Mouse (Mus musculus) c-Kit-positive CD71-positive TER-119-negative erythroid progenitor cells, embryonic 14.5 days (primary cell): ENCODE results near the gene Zc3h10.
A peak's percentile ranks its signal among the peaks of the same experiment; 100 is the strongest.
"Not testable (repeated sequence)": the region's sequence is repeated elsewhere in the genome, so short reads cannot be mapped to it uniquely, and the experiment has no call there.

ENCODE experiments used
- DNase-seq: peaks from one replicate; pipeline ENCODE4 v3.0.0-alpha.2; 2013; ENCODE audit warnings: low read depth

Zc3h10 gene

DNA sequence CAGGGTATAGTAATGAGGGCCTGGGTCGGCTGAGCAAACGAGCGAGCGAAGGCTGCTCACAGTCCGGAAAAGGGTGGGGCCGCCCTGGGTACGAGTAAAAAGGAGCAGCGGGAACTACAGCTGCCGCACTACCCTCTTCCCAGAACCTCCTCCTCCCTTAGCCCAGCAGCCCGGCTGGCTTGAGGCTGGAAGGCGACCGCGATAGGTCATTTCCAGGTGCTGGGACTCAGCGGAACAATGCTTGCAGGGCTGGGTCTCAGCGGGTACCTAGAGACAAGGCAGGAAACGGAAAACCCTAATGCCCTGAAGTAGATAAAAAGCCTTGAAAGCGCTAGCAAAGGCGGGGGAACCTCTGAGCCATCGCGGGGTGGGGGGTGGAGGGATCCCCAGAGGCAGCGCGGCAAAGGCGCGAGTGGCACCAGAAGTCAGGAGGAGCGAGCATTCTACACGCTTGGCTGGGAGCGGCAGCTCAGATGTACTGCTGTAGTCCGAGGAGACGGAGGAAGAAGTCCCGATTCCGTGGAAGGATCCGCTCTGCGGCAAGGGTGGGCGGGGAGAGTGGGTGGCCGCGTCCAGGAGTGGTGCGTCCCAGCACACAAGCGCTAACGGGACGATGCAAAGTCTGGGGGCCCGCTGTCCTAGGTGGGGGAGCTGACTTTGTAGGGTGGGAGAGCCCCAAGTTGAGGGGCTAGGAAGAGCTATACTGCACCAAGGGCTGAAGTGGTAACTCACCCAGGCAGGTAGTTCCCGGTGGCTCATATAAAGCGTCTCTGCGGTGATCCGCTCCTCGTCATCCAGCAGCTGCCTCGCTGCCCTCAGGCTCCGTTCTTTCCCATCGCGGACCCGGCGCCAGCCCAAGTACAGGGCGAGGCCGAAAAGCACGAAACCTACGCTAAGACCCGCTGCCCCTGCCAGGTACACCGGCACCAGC lies 22.6 kb downstream of the Zc3h10 start:
- no peak for DNase-seq

- DNase-seq: no peak
Measured at GRCm38 (mm10) chr10:128524111-128524731, 23.4 kb downstream of the Zc3h10 start.

- no peak for DNase-seq
Measured at GRCm38 (mm10) chr10:128522351-128522750, 25.2 kb downstream of the Zc3h10 start.

DNA sequence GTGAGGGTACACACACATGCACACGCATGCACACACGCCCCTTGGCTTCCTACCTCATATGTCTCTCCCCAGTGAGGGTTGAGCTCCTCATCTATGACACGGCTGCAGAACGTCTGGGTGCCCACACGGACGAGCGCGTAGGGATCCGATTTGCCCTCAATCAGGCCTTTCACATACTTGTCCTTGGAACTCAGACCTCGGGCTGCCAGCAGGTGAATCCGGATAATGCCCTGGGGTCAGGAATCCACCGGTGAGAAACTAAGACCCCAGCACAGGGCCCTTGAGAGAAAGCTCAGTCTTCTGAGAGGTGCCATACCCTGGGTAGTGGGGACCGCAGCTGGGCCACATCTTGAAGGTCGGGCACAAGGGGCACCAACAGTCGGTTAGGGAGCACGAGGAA lies 27.0 kb downstream of the Zc3h10 start:
- DNase-seq: no peak

DNA sequence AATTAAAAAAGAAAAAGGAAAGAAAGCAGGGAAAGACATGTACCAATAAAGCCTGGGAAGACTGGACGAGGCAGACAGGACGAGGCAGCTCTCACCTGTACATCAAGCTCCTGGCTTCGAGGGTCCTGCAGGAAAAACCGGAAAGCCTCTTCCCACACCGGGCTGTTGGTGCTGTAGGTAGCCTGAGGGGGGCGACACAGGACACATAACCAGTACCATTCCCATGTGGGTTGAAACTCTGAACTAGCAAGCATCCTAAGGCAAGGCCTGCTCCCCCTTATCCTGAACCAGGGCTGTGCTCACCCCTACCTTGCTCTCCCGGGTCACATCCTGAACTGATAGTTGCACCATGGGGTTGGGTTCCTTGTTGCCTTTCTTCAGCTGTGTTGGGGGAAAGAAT lies 28.7 kb downstream of the Zc3h10 start:
- no peak for DNase-seq

DNA sequence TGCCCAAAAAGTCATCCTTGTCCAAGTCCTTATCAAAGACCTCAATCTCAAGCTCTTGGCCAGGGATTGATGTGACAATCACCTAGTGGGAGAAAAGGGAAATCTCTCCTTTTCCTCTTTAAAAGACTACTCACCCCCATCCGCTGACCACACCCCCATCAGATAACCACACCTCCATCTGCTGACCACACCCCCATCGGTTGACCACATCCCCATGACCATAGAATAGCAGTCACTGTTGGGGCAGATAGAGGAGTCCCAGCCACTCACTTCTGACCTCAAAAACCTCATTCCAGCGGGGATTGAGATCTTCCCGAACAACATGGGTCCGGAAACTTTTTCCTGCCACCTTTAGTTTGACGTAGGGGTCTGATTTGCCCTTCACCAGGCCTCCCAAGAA lies 30.9 kb downstream of the Zc3h10 start:
- DNase-seq: no peak

- DNase-seq: no peak
Measured at GRCm38 (mm10) chr10:128516029-128516428, 31.5 kb downstream of the Zc3h10 start.

DNA sequence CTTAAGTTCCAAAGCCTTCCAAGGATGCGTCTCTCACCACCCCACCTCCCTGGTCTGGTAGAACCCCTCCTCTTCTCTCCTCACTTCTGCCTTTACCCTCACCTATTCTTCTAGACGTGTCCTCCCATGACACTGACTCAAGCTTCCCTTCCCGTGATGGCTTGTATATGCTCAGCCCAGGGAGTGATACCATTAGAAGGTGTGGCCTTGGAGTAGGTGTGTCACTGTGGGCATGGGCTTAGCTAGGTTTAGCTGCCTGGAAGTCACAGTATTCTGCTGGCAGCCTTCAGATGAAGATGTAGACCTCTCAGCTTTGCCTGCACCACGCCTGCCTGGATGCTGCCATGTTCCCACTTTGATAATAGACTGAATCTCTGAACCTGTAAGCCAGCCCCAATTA lies 32.5 kb downstream of the Zc3h10 start:
- DNase-seq: no peak

DNA sequence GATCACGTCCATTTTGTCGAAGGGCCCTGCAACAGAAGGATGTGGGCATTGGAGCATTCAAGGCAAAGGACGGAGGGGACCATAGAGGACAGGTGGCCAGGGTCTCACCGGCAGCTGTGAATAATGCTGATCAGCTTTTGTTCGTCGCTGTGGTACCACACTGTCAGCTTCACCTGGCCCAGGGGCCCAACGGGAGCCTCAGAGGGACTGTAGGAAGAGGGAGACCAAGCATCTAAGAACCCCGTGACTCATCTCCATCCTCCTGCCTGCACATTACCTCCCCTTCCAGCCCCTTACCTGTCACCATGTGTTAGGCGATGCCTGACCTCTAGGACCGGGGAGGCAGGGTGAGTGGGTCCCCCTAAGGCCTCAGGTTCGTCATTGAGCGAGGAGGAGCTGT lies 35.8 kb downstream of the Zc3h10 start:
- DNase-seq: no peak

DNA sequence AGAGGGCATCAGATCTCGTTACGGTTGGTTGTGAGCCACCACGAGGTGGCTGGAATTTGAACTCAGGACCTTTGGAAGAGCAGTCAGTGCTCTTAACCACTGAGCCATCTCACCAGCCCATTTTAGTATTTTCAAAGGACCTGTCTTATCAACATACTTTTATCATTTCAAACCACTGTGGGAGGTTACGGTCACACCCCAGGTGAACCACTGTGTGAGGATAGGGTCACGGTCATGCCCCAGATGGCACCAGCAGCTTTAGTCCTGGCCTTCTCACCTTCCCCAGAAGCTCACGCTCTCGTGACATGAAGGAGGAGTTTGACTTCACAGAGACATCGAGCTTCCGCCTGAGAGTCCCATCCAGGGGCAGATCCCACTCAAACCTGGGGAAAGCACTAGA lies 36.4 kb downstream of the Zc3h10 start:
- no peak for DNase-seq

- DNase-seq: no peak
Measured at GRCm38 (mm10) chr10:128510301-128510700, 37.3 kb downstream of the Zc3h10 start.

DNA sequence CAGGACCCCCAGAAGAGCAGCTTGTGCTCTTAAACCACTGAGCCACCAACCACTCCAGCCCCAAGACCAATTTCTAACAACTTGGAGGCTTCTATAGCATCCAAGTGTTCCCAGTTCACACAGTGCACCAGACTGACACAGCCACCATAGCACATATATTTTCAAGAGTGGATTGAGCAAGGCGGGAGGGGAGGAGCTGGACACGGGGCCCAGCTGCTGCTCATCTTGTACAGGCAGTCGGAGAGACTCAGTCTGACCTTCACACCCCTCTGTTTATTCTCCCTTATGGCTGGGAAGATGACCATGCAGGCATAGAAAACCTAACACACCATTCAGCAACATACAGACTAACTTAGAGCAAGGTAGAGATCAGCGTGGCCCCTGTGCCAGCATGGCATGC lies 37.7 kb downstream of the Zc3h10 start:
- DNase-seq: no peak

DNA sequence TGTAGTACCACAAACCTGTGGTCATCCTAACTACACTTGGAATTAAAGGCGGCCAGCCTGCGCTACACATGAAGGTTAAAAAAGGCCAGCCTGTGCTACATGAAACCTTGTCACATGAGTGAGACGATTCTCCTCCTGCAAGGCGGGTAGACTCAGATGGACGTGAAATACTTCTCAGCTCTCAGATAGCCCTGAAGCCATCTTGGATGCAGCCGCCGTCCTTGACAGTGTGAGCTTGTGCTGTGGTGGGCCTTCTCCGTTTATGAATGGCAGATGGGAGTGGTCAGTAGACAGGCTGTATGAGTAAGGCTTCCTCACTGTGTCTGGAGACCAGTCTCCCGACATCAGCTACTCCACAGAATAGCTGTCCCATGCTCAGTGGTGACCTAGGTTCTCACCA lies 38.4 kb downstream of the Zc3h10 start:
- no peak for DNase-seq

DNA sequence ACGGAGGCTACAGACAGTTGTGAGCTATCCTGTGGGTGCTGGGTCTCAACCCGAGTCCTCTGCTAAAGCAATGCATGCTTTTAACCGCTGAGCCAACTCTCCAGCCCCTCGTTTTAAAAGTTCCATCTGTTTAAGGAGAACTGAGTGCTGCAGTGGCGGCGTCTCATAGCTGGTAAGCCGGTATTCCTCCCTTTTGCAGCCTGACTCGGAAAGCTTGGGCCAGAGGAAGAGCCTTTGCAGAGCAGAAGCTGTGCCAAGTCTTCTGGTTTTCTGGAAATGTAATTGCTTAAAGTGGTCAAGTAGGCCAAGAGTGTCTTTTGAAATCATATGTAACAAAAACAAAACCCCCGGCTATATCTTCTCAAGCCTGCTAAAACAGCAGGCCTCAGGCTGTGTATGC lies 39.3 kb downstream of the Zc3h10 start:
- DNase-seq: no peak

GRCm38 (mm10) chr10:128505974-128506373 lies 41.6 kb downstream of the Zc3h10 start:
- DNase-seq: no peak

- not testable (repeated sequence) for DNase-seq
Measured at GRCm38 (mm10) chr10:128505371-128505667, 42.3 kb downstream of the Zc3h10 start.

DNA sequence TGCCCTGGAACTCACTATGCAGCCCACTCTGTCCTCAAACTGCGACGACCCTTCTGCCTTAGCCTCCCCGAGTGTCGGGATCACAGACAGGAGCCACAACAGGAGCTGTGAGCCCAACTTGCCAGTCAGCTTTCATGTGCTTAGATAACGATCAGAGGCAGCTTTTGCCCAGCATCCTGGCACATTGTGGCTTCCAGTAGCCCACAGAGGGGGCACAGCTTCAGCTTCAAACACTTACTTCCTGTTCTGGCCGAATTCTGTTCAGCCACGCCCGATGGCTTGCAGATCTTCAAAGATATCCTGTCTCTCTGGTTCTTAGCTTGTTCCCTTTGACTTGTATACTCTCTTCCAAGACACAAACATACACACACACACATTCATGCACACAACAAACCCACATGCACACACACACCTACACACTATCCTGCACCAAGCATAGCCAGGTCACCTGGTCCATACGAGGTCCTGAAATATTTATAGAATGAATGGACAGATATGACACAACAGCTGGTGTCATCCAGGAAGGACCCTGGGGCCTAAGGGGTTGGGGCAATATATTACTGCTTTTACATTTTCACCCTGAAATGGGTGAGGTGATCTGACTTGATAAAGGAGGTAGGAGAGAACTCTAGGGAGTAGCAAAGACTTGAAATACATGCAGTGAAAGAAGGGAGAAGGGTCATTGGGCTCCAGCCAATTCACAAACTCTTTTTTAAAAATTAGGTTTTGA lies 42.8 kb downstream of the Zc3h10 start:
- DNase-seq: no peak

GRCm38 (mm10) chr10:128504012-128504411 lies 43.6 kb downstream of the Zc3h10 start:
- no peak for DNase-seq

GRCm38 (mm10) chr10:128503532-128503931 lies 44.0 kb downstream of the Zc3h10 start:
- DNase-seq: no peak

GRCm38 (mm10) chr10:128502341-128502740 lies 45.2 kb downstream of the Zc3h10 start:
- no peak for DNase-seq

- no peak for DNase-seq
Measured at GRCm38 (mm10) chr10:128499116-128499671, 48.4 kb downstream of the Zc3h10 start.

- DNase-seq: peak; percentile 95
Measured at GRCm38 (mm10) chr10:128498590-128498989, 49.0 kb downstream of the Zc3h10 start, which contains the start of gene Myl6b. Myl6b (minus strand) TSS chr10:128498685.
